Mouse (Mus musculus): ENCODE results near the gene Cxcr2.

The Cxcr2 gene

DNA sequence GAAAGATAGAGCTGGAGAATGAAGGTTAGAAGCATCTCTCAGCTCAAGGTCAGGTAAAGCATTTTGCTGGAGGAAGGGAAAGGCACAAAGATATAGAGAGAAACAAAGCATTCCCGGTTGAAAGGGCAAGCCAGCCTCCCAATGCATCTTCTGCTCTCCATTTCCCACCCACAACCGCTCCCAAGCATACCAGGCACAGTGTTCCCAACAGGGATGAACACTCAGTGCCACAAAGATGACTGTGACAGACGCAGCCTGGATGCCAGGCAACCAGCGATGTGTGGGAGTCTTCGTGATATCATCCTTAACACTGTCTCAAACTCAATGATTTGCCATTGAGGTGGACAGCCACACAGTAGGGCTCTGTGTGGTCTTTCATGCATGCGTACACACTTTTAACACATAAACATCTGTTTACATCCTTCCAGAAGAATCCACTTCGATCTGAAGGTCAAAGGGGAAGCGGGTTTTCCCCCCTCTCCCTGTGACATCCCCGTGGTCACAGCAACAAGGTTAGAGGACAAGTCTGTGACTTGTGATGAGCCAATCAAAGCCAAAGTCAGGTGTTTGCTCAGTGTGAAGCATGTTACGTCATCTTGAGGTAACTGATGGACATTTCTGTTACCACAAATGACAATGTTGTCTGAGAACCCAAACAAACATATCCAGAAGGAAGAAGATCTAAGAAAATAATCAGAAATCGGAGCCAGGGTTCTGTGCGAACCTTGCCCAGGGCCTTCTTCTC is 44.1 kb downstream of the Cxcr2 start:
- peak; percentile 98 for ATAC-seq (ENCODE audit: low TSS enrichment)

DNA sequence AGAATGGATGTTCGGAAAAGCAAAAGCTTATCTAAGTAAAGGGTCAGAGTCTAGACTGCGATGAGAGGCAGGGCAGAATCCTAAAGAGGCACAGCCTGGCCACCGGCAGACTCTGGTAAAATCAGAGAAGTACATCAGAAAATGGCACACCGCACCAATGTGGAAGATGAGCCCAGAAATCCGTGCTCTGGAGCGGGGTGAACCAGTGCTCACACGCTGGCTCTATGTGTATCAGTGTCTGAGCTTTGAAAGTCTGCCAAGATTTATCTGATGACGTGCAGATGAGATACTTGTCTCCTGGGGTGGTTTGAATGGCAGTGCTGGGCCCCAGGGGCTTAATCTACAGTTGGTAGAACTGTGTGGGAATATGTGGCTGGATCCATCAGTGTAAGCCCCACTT is 45.3 kb downstream of the Cxcr2 start:
- no peak for ATAC-seq (ENCODE audit: low TSS enrichment)

DNA sequence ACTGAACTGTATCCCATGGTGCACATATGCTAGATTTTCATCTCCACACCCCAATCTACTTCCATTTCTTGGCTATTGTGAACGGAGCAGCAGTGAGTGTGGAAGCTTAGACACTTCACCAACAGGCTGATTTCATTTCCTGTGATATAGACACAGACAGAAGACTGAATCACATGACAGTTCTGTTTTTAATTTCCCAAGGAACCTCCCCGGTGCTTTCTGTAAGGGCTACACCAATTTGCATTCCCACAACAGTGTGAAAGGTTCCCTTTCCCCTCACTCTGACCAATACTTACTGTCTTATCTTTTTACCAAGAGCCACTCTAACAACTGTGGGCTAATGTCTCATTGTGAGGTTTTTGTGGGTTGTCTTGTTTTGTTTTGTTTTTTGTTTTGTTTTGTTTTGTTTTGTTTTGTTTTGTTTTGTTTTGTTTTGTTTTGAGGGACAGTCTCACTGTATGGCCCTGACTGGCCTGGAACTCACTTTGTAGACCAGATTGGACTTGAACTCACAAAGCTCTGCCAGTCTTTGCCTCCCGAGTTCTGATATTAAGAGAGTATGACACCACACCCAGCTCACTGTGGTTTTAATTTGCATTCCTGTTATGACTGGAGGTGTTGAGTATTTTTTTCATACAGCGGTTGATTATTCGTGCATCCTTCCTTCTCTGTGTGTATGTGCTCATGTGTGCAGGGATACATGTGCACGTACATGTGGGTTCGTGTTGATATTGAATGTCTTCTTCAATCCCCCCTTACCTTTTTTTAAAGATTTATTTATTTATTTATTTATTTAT is 47.5 kb downstream of the Cxcr2 start:
- ATAC-seq (ENCODE audit: low TSS enrichment), result no peak

DNA sequence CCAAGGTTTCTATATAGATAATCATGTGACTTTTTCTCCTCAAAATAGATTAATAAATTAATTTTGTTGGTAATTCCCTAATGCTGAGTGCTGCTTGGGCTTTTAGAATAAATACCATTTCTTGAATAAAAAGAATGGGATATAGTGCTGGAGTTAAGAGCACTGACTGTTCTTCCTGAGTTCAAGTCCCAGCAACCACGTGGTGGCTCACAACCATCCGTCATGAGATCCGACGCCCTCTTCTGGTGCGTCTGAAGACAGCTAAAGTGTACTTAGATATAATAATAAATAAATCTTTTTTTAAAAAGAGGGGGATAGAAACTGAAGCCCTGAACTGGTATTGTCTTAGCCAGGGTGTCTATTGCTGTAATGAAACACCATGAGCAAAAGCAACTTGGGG is 49.7 kb downstream of the Cxcr2 start:
- no peak for ATAC-seq (ENCODE audit: low TSS enrichment)

DNA sequence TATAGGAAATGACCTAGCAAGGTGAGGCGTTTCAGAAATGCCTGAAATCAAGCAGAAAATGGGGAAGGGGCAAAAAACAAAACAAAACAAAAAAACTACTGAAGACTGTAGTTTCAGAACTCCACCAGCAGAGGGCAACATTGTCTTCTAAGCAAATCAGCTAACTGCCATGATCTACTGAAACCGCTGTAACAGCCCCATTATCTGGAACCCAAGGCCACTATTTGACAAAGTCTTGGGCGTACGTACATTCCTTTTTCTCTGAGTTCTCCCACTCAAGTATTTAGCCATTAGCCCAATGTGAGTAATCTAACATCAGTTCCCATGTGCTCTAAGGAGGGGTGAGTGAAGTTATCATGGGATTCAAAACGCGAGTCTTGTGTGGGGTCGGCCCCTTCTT is 52.1 kb downstream of the Cxcr2 start:
- peak; percentile 23; the same call in 1 of the 2 replicates for ATAC-seq (ENCODE audit: low TSS enrichment)

DNA sequence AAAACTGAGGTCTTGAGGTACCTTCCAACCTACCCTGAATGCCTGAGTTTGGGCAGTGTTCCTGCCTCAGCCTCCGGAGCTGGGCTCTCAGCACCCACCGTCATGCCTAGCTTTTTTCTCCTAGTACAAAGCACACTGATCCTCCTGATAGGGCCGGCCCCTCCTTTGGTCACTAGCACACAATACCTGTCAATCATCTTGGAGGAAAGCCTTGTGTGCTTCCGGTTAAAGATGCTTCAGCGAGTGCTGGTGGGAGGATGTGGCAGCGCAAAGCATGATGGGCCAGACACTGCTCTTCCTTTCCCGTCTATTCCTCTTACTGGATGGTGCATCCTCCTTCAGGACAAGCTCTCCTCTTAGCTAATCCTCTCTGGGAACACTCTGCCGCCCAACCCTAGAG is 52.9 kb downstream of the Cxcr2 start:
- ATAC-seq (ENCODE audit: low TSS enrichment), result no peak

DNA sequence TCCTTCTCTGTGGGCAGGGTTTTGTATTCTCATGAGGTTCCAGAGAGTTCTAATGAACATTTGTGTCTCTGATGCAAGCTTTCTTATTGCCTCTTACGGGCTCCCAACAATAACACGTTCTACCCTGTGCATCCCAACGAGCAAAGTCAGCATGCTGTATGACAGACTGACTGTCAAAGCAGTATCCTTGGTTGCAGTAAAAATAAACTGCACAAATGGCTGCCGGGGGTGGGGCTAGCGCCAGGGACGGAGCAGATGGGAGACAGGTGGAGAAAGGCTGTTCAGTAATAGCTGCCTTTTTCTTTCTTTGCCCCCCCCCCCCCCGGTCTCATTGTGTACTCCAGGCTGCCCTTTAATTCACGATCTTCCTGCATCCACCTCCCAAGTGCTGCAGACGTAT is 54.1 kb downstream of the Cxcr2 start:
- ATAC-seq (ENCODE audit: low TSS enrichment), result peak; percentile 62

DNA sequence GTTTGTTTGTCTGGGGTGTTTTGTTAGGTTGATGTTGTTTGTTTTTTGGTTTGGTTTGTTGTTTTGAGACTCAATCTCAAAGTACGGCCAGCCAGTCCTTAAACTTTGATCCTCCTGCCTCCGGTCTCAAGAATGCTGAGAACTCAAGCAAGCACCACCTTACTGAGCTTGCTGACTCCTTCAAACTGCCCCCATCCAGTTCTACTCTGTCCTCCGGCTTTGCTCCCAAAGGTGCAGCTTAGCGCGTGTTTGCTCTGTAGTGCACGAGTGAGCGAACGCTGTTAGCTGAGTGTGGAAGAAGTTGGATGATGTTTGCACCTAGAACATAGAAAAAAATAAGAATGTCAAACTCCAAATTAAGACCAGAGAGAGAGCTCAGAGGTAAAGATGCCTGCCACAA is 55.2 kb downstream of the Cxcr2 start:
- ATAC-seq (ENCODE audit: low TSS enrichment), result no peak
